In genomic region chr11:4638261-4638660, GRCm38 (mm10) we compare ENCODE assay signal across 8 mouse cellular contexts. TPM values are rescaled to one million over a fixed set of nuclear protein-coding genes. Genes with fewer than 3 reads are reported as not detected.
DNase-seq lines count a peak whose midpoint lies in the region; ATAC-seq and TF ChIP-seq lines count a peak whose summit lies in the region.

No protein-coding gene starts in this region.

- H3K4me3 ChIP-seq in lung, embryonic 14.5 days (ENCODE audit: low read depth, low read length), result peak overlapping the region; percentile 86
- H3K4me3 ChIP-seq in embryonic facial prominence, embryonic 11.5 days (ENCODE audit: low read depth, low read length), result peak overlapping the region; percentile 82
- peak overlapping the region; percentile 60 for H3K4me3 ChIP-seq in intestine, postnatal 0 days (ENCODE audit: low read depth, low read length)
- peak overlapping the region; percentile 90 for H3K4me3 ChIP-seq in neural tube, embryonic 13.5 days

- 14% methylated on average over 7 of the region's 7 CpGs for WGBS in lung, embryonic 14.5 days
- WGBS in embryonic facial prominence, embryonic 11.5 days, result 28% methylated on average over 7 of the region's 7 CpGs
- WGBS in intestine, postnatal 0 days, result 16% methylated on average over 7 of the region's 7 CpGs
- 29% methylated on average over 7 of the region's 7 CpGs for WGBS in neural tube, embryonic 13.5 days

- no peaks in the 10 kb centered on the region for H3K9me3 ChIP-seq in lung, embryonic 14.5 days (ENCODE audit: low read depth, low read length)
- H3K9me3 ChIP-seq in embryonic facial prominence, embryonic 11.5 days (replicated peaks; ENCODE audit: control insufficient read depth, low read length), result no peaks in the 10 kb centered on the region
- H3K9me3 ChIP-seq in intestine, postnatal 0 days (ENCODE audit: control insufficient read depth), result no peaks in the 10 kb centered on the region
- H3K9me3 ChIP-seq in neural tube, embryonic 13.5 days, result no peaks in the 10 kb centered on the region

- no peak for TF ChIP-seq CTCF in lung, embryonic 14.5 days (IDR thresholded peaks at IDR 0.05; ENCODE audit: low read depth)
- TF ChIP-seq CTCF in intestine, postnatal 0 days (IDR thresholded peaks at IDR 0.05; ENCODE audit: low read depth), result no peak

- H3K27me3 ChIP-seq in lung, embryonic 14.5 days (ENCODE audit: insufficient read depth, low read length), result no peaks in the 10 kb centered on the region
- H3K27me3 ChIP-seq in embryonic facial prominence, embryonic 11.5 days (ENCODE audit: control insufficient read depth, insufficient read depth, low read length), result no peaks in the 10 kb centered on the region
- no peaks in the 10 kb centered on the region for H3K27me3 ChIP-seq in intestine, postnatal 0 days (replicated peaks; ENCODE audit: control insufficient read depth, insufficient read depth, low read length)
- H3K27me3 ChIP-seq in neural tube, embryonic 13.5 days, result no peaks in the 10 kb centered on the region

- H3K36me3 ChIP-seq in lung, embryonic 14.5 days (ENCODE audit: insufficient read depth), result peaks cover 17% of the 10 kb centered on the region; the same call in 1 of the 2 replicates
- H3K36me3 ChIP-seq in embryonic facial prominence, embryonic 11.5 days (replicated peaks; ENCODE audit: control insufficient read depth, insufficient read depth, low read depth, low read length), result no peaks in the 10 kb centered on the region
- peaks cover 3% of the 10 kb centered on the region; the same call in 1 of the 2 replicates for H3K36me3 ChIP-seq in intestine, postnatal 0 days (ENCODE audit: control insufficient read depth, insufficient read depth)
- H3K36me3 ChIP-seq in neural tube, embryonic 13.5 days, result peaks cover 20% of the 10 kb centered on the region

- no peak overlapping the region for H3K27ac ChIP-seq in lung, embryonic 14.5 days (ENCODE audit: low read depth)
- H3K27ac ChIP-seq in embryonic facial prominence, embryonic 11.5 days (replicated peaks; ENCODE audit: low read depth, low read length), result no peak overlapping the region
- peak overlapping the region; percentile 93 for H3K27ac ChIP-seq in intestine, postnatal 0 days (ENCODE audit: low read depth, low read length)
- H3K27ac ChIP-seq in neural tube, embryonic 13.5 days (replicated peaks), result no peak overlapping the region

- H3K9ac ChIP-seq in lung, embryonic 14.5 days, result peak overlapping the region; percentile 64
- H3K9ac ChIP-seq in embryonic facial prominence, embryonic 11.5 days (replicated peaks; ENCODE audit: low read length), result peak overlapping the region; percentile 80
- H3K9ac ChIP-seq in intestine, postnatal 0 days (ENCODE audit: low read depth, low read length), result peak overlapping the region; percentile 58
- H3K9ac ChIP-seq in neural tube, embryonic 13.5 days, result peak overlapping the region; percentile 84

- H3K4me2 ChIP-seq in lung, embryonic 14.5 days, result peak overlapping the region; percentile 91
- peak overlapping the region; percentile 54 for H3K4me2 ChIP-seq in embryonic facial prominence, embryonic 11.5 days (ENCODE audit: low read depth, low read length)
- H3K4me2 ChIP-seq in intestine, postnatal 0 days (replicated peaks; ENCODE audit: low read depth), result peak overlapping the region; percentile 75
- H3K4me2 ChIP-seq in neural tube, embryonic 13.5 days, result peak overlapping the region; percentile 92

- ATAC-seq in lung, embryonic 14.5 days (ENCODE audit: insufficient read depth), result peak; percentile 23; the same call in 1 of the 2 replicates
- 0 out of 2 replicates have a peak, but pooled peaks have one; percentile 42 for ATAC-seq in embryonic facial prominence, embryonic 11.5 days (replicated peaks; ENCODE audit: insufficient number of reproducible peaks, low FRiP score, low TSS enrichment, low read depth)
- ATAC-seq in intestine, postnatal 0 days, result peak; percentile 34; the same call in 1 of the 2 replicates
- no peak for ATAC-seq in neural tube, embryonic 13.5 days (ENCODE audit: low read depth)

- DNase-seq in lung, embryonic 14.5 days, result no peak
- no peak for DNase-seq in lung, postnatal 36 days
- DNase-seq in embryonic facial prominence, embryonic 11.5 days (ENCODE audit: low spot score), result no peak
- DNase-seq in left cerebral cortex, adult 11 months (ENCODE audit: low spot score), result no peak
- DNase-seq in layer of hippocampus, postnatal 36 days, result no peak
- no peak for DNase-seq in urinary bladder, postnatal 25 days (ENCODE audit: low spot score)

- 0 out of 2 replicates have a peak, but pooled peaks cover 9% of the 10 kb centered on the region for H3K4me1 ChIP-seq in lung, embryonic 14.5 days (ENCODE audit: insufficient read depth)
- no peaks in the 10 kb centered on the region for H3K4me1 ChIP-seq in embryonic facial prominence, embryonic 11.5 days (ENCODE audit: control insufficient read depth, insufficient read depth, low read length)
- 0 out of 2 replicates have a peak, but pooled peaks cover 10% of the 10 kb centered on the region for H3K4me1 ChIP-seq in intestine, postnatal 0 days (replicated peaks; ENCODE audit: control insufficient read depth, insufficient read depth, low read length)
- peaks cover 19% of the 10 kb centered on the region for H3K4me1 ChIP-seq in neural tube, embryonic 13.5 days (replicated peaks)

RNA-seq across cellular contexts. Expression of gene Ascc2, which starts 0.7 kb away (rescaled TPM):
- polyA plus RNA-seq in lung, embryonic 14.5 days (2014; fragmentation: Nextera tagmentation; extraction: Ambion mirVana), result 36.6 and 37.3 TPM in 2 replicates
- polyA plus RNA-seq in embryonic facial prominence, embryonic 11.5 days (2014; fragmentation: Nextera tagmentation; extraction: Ambion mirVana), result 36.6 and 37.0 TPM in 2 replicates
- polyA plus RNA-seq in intestine, postnatal 0 days (2015; fragmentation: Nextera tagmentation; extraction: Ambion mirVana), result 17.1 and 18.1 TPM in 2 replicates
- 22.3 and 23.7 TPM in 2 replicates for polyA plus RNA-seq in neural tube, embryonic 13.5 days (2015; fragmentation: Nextera tagmentation; extraction: Ambion mirVana)
- 10 to 100 TPM; 22.2 to 25.8 TPM for total RNA-seq in layer of hippocampus, postnatal 36 days (2021)

RNA-seq across cellular contexts. Expression of gene Gm11032, which starts 18.4 kb away (rescaled TPM):
- polyA plus RNA-seq in lung, embryonic 14.5 days (2014; fragmentation: Nextera tagmentation; extraction: Ambion mirVana), result not detected in 2 replicates
- not detected in 2 replicates for polyA plus RNA-seq in embryonic facial prominence, embryonic 11.5 days (2014; fragmentation: Nextera tagmentation; extraction: Ambion mirVana)
- not detected in 2 replicates for polyA plus RNA-seq in intestine, postnatal 0 days (2015; fragmentation: Nextera tagmentation; extraction: Ambion mirVana)
- not detected in 2 replicates for polyA plus RNA-seq in neural tube, embryonic 13.5 days (2015; fragmentation: Nextera tagmentation; extraction: Ambion mirVana)
- total RNA-seq in layer of hippocampus, postnatal 36 days (2021), result not detected

RNA-seq across cellular contexts. Expression of gene Mtmr3, which starts 43.6 kb away (rescaled TPM):
- 29.5 and 32.1 TPM in 2 replicates for polyA plus RNA-seq in lung, embryonic 14.5 days (2014; fragmentation: Nextera tagmentation; extraction: Ambion mirVana)
- polyA plus RNA-seq in embryonic facial prominence, embryonic 11.5 days (2014; fragmentation: Nextera tagmentation; extraction: Ambion mirVana), result 26.8 and 27.5 TPM in 2 replicates
- 9.8 and 10.0 TPM in 2 replicates for polyA plus RNA-seq in intestine, postnatal 0 days (2015; fragmentation: Nextera tagmentation; extraction: Ambion mirVana)
- 28.1 and 33.4 TPM in 2 replicates for polyA plus RNA-seq in neural tube, embryonic 13.5 days (2015; fragmentation: Nextera tagmentation; extraction: Ambion mirVana)
- 10 to 100 TPM; 71.5 to 73.3 TPM for total RNA-seq in layer of hippocampus, postnatal 36 days (2021)

Comparison
In these comparisons a context has a peak if more than half of its experiments do, and no peak if none do; other contexts are left out.
1. RNA of gene Gm11032, which starts 18.4 kb away (polyA plus RNA-seq): not detected in lung, embryonic 14.5 days and not detected in intestine, postnatal 0 days; not detected in embryonic facial prominence, embryonic 11.5 days and not detected in neural tube, embryonic 13.5 days; every median in the first group is over 10 times any median in the second.
2. Peak in every context shown above with its lines, with median percentiles within 50 percentile points of each other: H3K4me2 ChIP-seq, H3K4me3 ChIP-seq and H3K9ac ChIP-seq.